Mouse (Mus musculus): ENCODE measurements around the gene Ep400. TPM values are rescaled to one million over a fixed set of nuclear protein-coding genes. Genes with fewer than 3 reads are reported as not detected.

Ep400 gene
- polyA plus RNA-seq, 1 experiment from 2014 or later: 51.6 TPM

- WGBS: 85% methylated on average over 7 of the region's 7 CpGs
- Histone ChIP-seq H3K4me3 (ENCODE audit: low read depth, low read length) (no peak overlapping the region), H3K4me2 (replicated peaks; ENCODE audit: low read depth, low read length) (no peak overlapping the region), H3K9me3 (ENCODE audit: control insufficient read depth, low read depth, low read length) (no peaks in the 10 kb centered on the region), H3K27me3 (ENCODE audit: control insufficient read depth, insufficient read depth, low read length) (no peaks in the 10 kb centered on the region), H3K9ac (replicated peaks; ENCODE audit: low read depth, low read length) (no peak overlapping the region), H3K36me3 (ENCODE audit: control insufficient read depth, insufficient read depth, low read length) (peaks cover 24% of the 10 kb centered on the region), H3K4me1 (ENCODE audit: control insufficient read depth, insufficient read depth, low read length) (peaks cover 15% of the 10 kb centered on the region), H3K27ac (ENCODE audit: low read length) (no peak overlapping the region)
- ATAC-seq (ENCODE audit: insufficient number of reproducible peaks, insufficient read depth, low FRiP score, low read depth): no peak
Observed at GRCm38 (mm10) chr5:110804012-110804743, 33.7 kb upstream of the Ep400 start.

- H3K36me3 ChIP-seq (ENCODE audit: control insufficient read depth, insufficient read depth, low read length): peaks cover 37% of the 10 kb centered on the region
Observed at GRCm38 (mm10) chr5:110802809-110803208, 32.3 kb upstream of the Ep400 start.

GRCm38 (mm10) chr5:110802186-110802585 is 31.7 kb upstream of the Ep400 start:
- Histone ChIP-seq H3K9me3 (ENCODE audit: control insufficient read depth, low read depth, low read length) (no peaks in the 10 kb centered on the region), H3K9ac (replicated peaks; ENCODE audit: low read depth, low read length) (no peak overlapping the region), H3K36me3 (ENCODE audit: control insufficient read depth, insufficient read depth, low read length) (peaks cover 37% of the 10 kb centered on the region), H3K27ac (ENCODE audit: low read length) (no peak overlapping the region), H3K4me1 (ENCODE audit: control insufficient read depth, insufficient read depth, low read length) (0 out of 2 replicates have a peak, but pooled peaks cover 2% of the 10 kb centered on the region), H3K27me3 (ENCODE audit: control insufficient read depth, insufficient read depth, low read length) (no peaks in the 10 kb centered on the region), H3K4me3 (ENCODE audit: low read depth, low read length) (no peak overlapping the region), H3K4me2 (replicated peaks; ENCODE audit: low read depth, low read length) (no peak overlapping the region)
- WGBS: 77% methylated on average over 4 of the region's 4 CpGs
- no peak for ATAC-seq (ENCODE audit: insufficient number of reproducible peaks, insufficient read depth, low FRiP score, low read depth)

More at GRCm38 (mm10) chr5:110802809-110803208, 32.3 kb upstream of the Ep400 start:
- Histone ChIP-seq H3K27ac (ENCODE audit: low read length) (no peak overlapping the region), H3K4me2 (replicated peaks; ENCODE audit: low read depth, low read length) (no peak overlapping the region), H3K9me3 (ENCODE audit: control insufficient read depth, low read depth, low read length) (no peaks in the 10 kb centered on the region), H3K4me1 (ENCODE audit: control insufficient read depth, insufficient read depth, low read length) (peaks cover 6% of the 10 kb centered on the region), H3K9ac (replicated peaks; ENCODE audit: low read depth, low read length) (no peak overlapping the region), H3K4me3 (ENCODE audit: low read depth, low read length) (no peak overlapping the region), H3K27me3 (ENCODE audit: control insufficient read depth, insufficient read depth, low read length) (no peaks in the 10 kb centered on the region)
- ATAC-seq (ENCODE audit: insufficient number of reproducible peaks, insufficient read depth, low FRiP score, low read depth): no peak

- no peak overlapping the region for H3K4me2 ChIP-seq (replicated peaks; ENCODE audit: low read depth, low read length)
- no peaks in the 10 kb centered on the region for H3K27me3 ChIP-seq (ENCODE audit: control insufficient read depth, insufficient read depth, low read length)
- H3K27ac ChIP-seq (ENCODE audit: low read length): no peak overlapping the region
- no peak overlapping the region for H3K4me3 ChIP-seq (ENCODE audit: low read depth, low read length)
- no peaks in the 10 kb centered on the region for H3K9me3 ChIP-seq (ENCODE audit: control insufficient read depth, low read depth, low read length)
- no peak for ATAC-seq (ENCODE audit: insufficient number of reproducible peaks, insufficient read depth, low FRiP score, low read depth)
- H3K36me3 ChIP-seq (ENCODE audit: control insufficient read depth, insufficient read depth, low read length): peaks cover 41% of the 10 kb centered on the region
- H3K4me1 ChIP-seq (ENCODE audit: control insufficient read depth, insufficient read depth, low read length): 0 out of 2 replicates have a peak, but pooled peaks cover 2% of the 10 kb centered on the region
- 72% methylated on average over 3 of the region's 3 CpGs for WGBS
- no peak overlapping the region for H3K9ac ChIP-seq (replicated peaks; ENCODE audit: low read depth, low read length)
Observed at GRCm38 (mm10) chr5:110801036-110801624, 30.6 kb upstream of the Ep400 start.

- WGBS: 74% methylated on average over 4 of the region's 4 CpGs
- Histone ChIP-seq H3K27me3 (ENCODE audit: control insufficient read depth, insufficient read depth, low read length) (no peaks in the 10 kb centered on the region), H3K4me2 (replicated peaks; ENCODE audit: low read depth, low read length) (no peak overlapping the region), H3K4me3 (ENCODE audit: low read depth, low read length) (no peak overlapping the region), H3K27ac (ENCODE audit: low read length) (no peak overlapping the region), H3K9me3 (ENCODE audit: control insufficient read depth, low read depth, low read length) (no peaks in the 10 kb centered on the region), H3K36me3 (ENCODE audit: control insufficient read depth, insufficient read depth, low read length) (peaks cover 75% of the 10 kb centered on the region), H3K9ac (replicated peaks; ENCODE audit: low read depth, low read length) (no peak overlapping the region), H3K4me1 (ENCODE audit: control insufficient read depth, insufficient read depth, low read length) (0 out of 2 replicates have a peak, but pooled peaks cover 2% of the 10 kb centered on the region)
- ATAC-seq (ENCODE audit: insufficient number of reproducible peaks, insufficient read depth, low FRiP score, low read depth): peak; percentile 29; the same call in 1 of the 2 replicates
Observed at GRCm38 (mm10) chr5:110797696-110798095, 27.2 kb upstream of the Ep400 start.

- no peak for ATAC-seq (ENCODE audit: insufficient number of reproducible peaks, insufficient read depth, low FRiP score, low read depth)
Observed at GRCm38 (mm10) chr5:110794363-110794762, 23.8 kb upstream of the Ep400 start.

GRCm38 (mm10) chr5:110788684-110789083 is 18.2 kb upstream of the Ep400 start:
- Histone ChIP-seq H3K36me3 (ENCODE audit: control insufficient read depth, insufficient read depth, low read length) (peaks cover 85% of the 10 kb centered on the region), H3K4me1 (ENCODE audit: control insufficient read depth, insufficient read depth, low read length) (no peaks in the 10 kb centered on the region), H3K9me3 (ENCODE audit: control insufficient read depth, low read depth, low read length) (no peaks in the 10 kb centered on the region), H3K4me3 (ENCODE audit: low read depth, low read length) (no peak overlapping the region), H3K4me2 (replicated peaks; ENCODE audit: low read depth, low read length) (no peak overlapping the region), H3K27ac (ENCODE audit: low read length) (no peak overlapping the region), H3K9ac (replicated peaks; ENCODE audit: low read depth, low read length) (no peak overlapping the region), H3K27me3 (ENCODE audit: control insufficient read depth, insufficient read depth, low read length) (no peaks in the 10 kb centered on the region)
- ATAC-seq (ENCODE audit: insufficient number of reproducible peaks, insufficient read depth, low FRiP score, low read depth): 0 out of 2 replicates have a peak, but pooled peaks have one; percentile 46
- 59% methylated on average over 5 of the region's 5 CpGs for WGBS

More at GRCm38 (mm10) chr5:110794363-110794762, 23.8 kb upstream of the Ep400 start:
- H3K36me3 ChIP-seq (ENCODE audit: control insufficient read depth, insufficient read depth, low read length): peaks cover 91% of the 10 kb centered on the region
- H3K27ac ChIP-seq (ENCODE audit: low read length): no peak overlapping the region
- no peak overlapping the region for H3K9ac ChIP-seq (replicated peaks; ENCODE audit: low read depth, low read length)
- no peaks in the 10 kb centered on the region for H3K9me3 ChIP-seq (ENCODE audit: control insufficient read depth, low read depth, low read length)
- no peaks in the 10 kb centered on the region for H3K27me3 ChIP-seq (ENCODE audit: control insufficient read depth, insufficient read depth, low read length)
- H3K4me1 ChIP-seq (ENCODE audit: control insufficient read depth, insufficient read depth, low read length): no peaks in the 10 kb centered on the region
- 94% methylated on average over 7 of the region's 7 CpGs for WGBS
- no peak overlapping the region for H3K4me3 ChIP-seq (ENCODE audit: low read depth, low read length)
- H3K4me2 ChIP-seq (replicated peaks; ENCODE audit: low read depth, low read length): no peak overlapping the region

GRCm38 (mm10) chr5:110786081-110786835 is 15.7 kb upstream of the Ep400 start:
- WGBS: 86% methylated on average over 11 of the region's 11 CpGs
- H3K36me3 ChIP-seq (ENCODE audit: control insufficient read depth, insufficient read depth, low read length): peaks cover 63% of the 10 kb centered on the region
- ATAC-seq (ENCODE audit: insufficient number of reproducible peaks, insufficient read depth, low FRiP score, low read depth): no peak

More at GRCm38 (mm10) chr5:110786081-110786835, 15.7 kb upstream of the Ep400 start:
- Histone ChIP-seq H3K27me3 (ENCODE audit: control insufficient read depth, insufficient read depth, low read length) (no peaks in the 10 kb centered on the region), H3K4me1 (ENCODE audit: control insufficient read depth, insufficient read depth, low read length) (no peaks in the 10 kb centered on the region), H3K9me3 (ENCODE audit: control insufficient read depth, low read depth, low read length) (no peaks in the 10 kb centered on the region), H3K9ac (replicated peaks; ENCODE audit: low read depth, low read length) (no peak overlapping the region), H3K27ac (ENCODE audit: low read length) (no peak overlapping the region), H3K4me3 (ENCODE audit: low read depth, low read length) (no peak overlapping the region), H3K4me2 (replicated peaks; ENCODE audit: low read depth, low read length) (no peak overlapping the region)
